Mouse (Mus musculus): Measurements from ENCODE around the gene Cep131. TPM values are rescaled to one million over a fixed set of nuclear protein-coding genes. Genes with fewer than 3 reads are reported as not detected.
A peak's percentile ranks its signal among the peaks of the same experiment; 100 is the strongest.

The Cep131 gene
- polyA plus RNA-seq, 1 experiment from 2014 or later, result 12.0 TPM

- Histone ChIP-seq H3K27me3 (replicated peaks; ENCODE audit: control insufficient read depth, insufficient read depth, low read length) (no peaks in the 10 kb centered on the region), H3K36me3 (ENCODE audit: control insufficient read depth, insufficient read depth, low read length) (no peaks in the 10 kb centered on the region), H3K9ac (ENCODE audit: low read depth, low read length) (no peak overlapping the region), H3K4me3 (ENCODE audit: low read length) (no peak overlapping the region), H3K9me3 (ENCODE audit: control insufficient read depth, low read length) (no peaks in the 10 kb centered on the region), H3K4me2 (ENCODE audit: low read depth, low read length) (no peak overlapping the region), H3K4me1 (ENCODE audit: control insufficient read depth, insufficient read depth, low read length) (no peaks in the 10 kb centered on the region), H3K27ac (ENCODE audit: low read length) (no peak overlapping the region)
- 94% methylated on average over 16 of the region's 16 CpGs for WGBS
- ATAC-seq, result no peak
Observed at GRCm38 (mm10) chr11:120021367-120021766, 65.3 kb downstream of the Cep131 start.

GRCm38 (mm10) chr11:120019542-120020440 lies 66.8 kb downstream of the Cep131 start:
- H3K36me3 ChIP-seq (ENCODE audit: control insufficient read depth, insufficient read depth, low read length), result no peaks in the 10 kb centered on the region
- no peaks in the 10 kb centered on the region for H3K9me3 ChIP-seq (ENCODE audit: control insufficient read depth, low read length)
- no peak overlapping the region for H3K27ac ChIP-seq (ENCODE audit: low read length)
- no peak overlapping the region for H3K4me2 ChIP-seq (ENCODE audit: low read depth, low read length)
- no peak for ATAC-seq
- H3K27me3 ChIP-seq (replicated peaks; ENCODE audit: control insufficient read depth, insufficient read depth, low read length), result no peaks in the 10 kb centered on the region
- no peak overlapping the region for H3K9ac ChIP-seq (ENCODE audit: low read depth, low read length)
- WGBS, result 65% methylated on average over 23 of the region's 23 CpGs
- H3K4me3 ChIP-seq (ENCODE audit: low read length), result no peak overlapping the region
- no peaks in the 10 kb centered on the region for H3K4me1 ChIP-seq (ENCODE audit: control insufficient read depth, insufficient read depth, low read length)

GRCm38 (mm10) chr11:120017011-120017410 lies 69.6 kb downstream of the Cep131 start:
- H3K27ac ChIP-seq (ENCODE audit: low read length), result no peak overlapping the region
- H3K4me2 ChIP-seq (ENCODE audit: low read depth, low read length), result no peak overlapping the region
- no peak overlapping the region for H3K4me3 ChIP-seq (ENCODE audit: low read length)
- no peaks in the 10 kb centered on the region for H3K9me3 ChIP-seq (ENCODE audit: control insufficient read depth, low read length)
- H3K36me3 ChIP-seq (ENCODE audit: control insufficient read depth, insufficient read depth, low read length), result no peaks in the 10 kb centered on the region
- 86% methylated on average over 8 of the region's 8 CpGs for WGBS
- no peaks in the 10 kb centered on the region for H3K27me3 ChIP-seq (replicated peaks; ENCODE audit: control insufficient read depth, insufficient read depth, low read length)
- ATAC-seq, result no peak
- no peak overlapping the region for H3K9ac ChIP-seq (ENCODE audit: low read depth, low read length)
- H3K4me1 ChIP-seq (ENCODE audit: control insufficient read depth, insufficient read depth, low read length), result peaks cover 5% of the 10 kb centered on the region

- Histone ChIP-seq H3K27ac (ENCODE audit: low read length) (no peak overlapping the region), H3K4me2 (ENCODE audit: low read depth, low read length) (no peak overlapping the region), H3K36me3 (ENCODE audit: control insufficient read depth, insufficient read depth, low read length) (no peaks in the 10 kb centered on the region), H3K9me3 (ENCODE audit: control insufficient read depth, low read length) (no peaks in the 10 kb centered on the region), H3K4me1 (ENCODE audit: control insufficient read depth, insufficient read depth, low read length) (peaks cover 7% of the 10 kb centered on the region), H3K27me3 (replicated peaks; ENCODE audit: control insufficient read depth, insufficient read depth, low read length) (no peaks in the 10 kb centered on the region), H3K4me3 (ENCODE audit: low read length) (no peak overlapping the region), H3K9ac (ENCODE audit: low read depth, low read length) (no peak overlapping the region)
- WGBS, result 89% methylated on average over 4 of the region's 4 CpGs
- no peak for ATAC-seq
Observed at GRCm38 (mm10) chr11:120014758-120015157, 71.9 kb downstream of the Cep131 start.

MicroRNA genes within 50 kb of the gene (microRNA counts, 519-probe panel; counts per million panel counts)
- microRNA mmu-miR-338-3p (2,332 counts per million, percentile 55 among the panel's probes with 10 or more counts), microRNA mmu-miR-338-5p (1,695 counts per million, percentile 24 among the panel's probes with 10 or more counts)

Small RNA genes lying within 50 kb of the gene (microRNA-seq; reads per million reads assigned to microRNA genes)
- gene Gm25948 (not detected), gene Mir3065 (not detected), gene Mir338 (not detected)

Other genes with a start within 250 kb of the Cep131 start
- 92.2 and 94.3 TPM in 2 replicates for gene Chmp6, start 173.4 kb downstream of the Cep131 start, polyA plus RNA-seq (2015; fragmentation: Nextera tagmentation; extraction: Ambion mirVana)
- gene Baiap2, start 144.1 kb downstream of the Cep131 start, polyA plus RNA-seq (2015; fragmentation: Nextera tagmentation; extraction: Ambion mirVana), result 10.1 and 11.8 TPM in 2 replicates
- 1.7 and 2.3 TPM in 2 replicates for gene Aatk, start 39.7 kb downstream of the Cep131 start, polyA plus RNA-seq (2015; fragmentation: Nextera tagmentation; extraction: Ambion mirVana)
- gene Tepsin, start 11.9 kb upstream of the Cep131 start, polyA plus RNA-seq (2015; fragmentation: Nextera tagmentation; extraction: Ambion mirVana), result 21.1 and 22.5 TPM in 2 replicates
- 113 and 119 TPM in 2 replicates for gene Ndufaf8, start 12.1 kb upstream of the Cep131 start, polyA plus RNA-seq (2015; fragmentation: Nextera tagmentation; extraction: Ambion mirVana)
- 84.6 and 91.4 TPM in 2 replicates for gene Slc38a10, start 64.5 kb upstream of the Cep131 start, polyA plus RNA-seq (2015; fragmentation: Nextera tagmentation; extraction: Ambion mirVana)
- gene Bahcc1, start 146.1 kb upstream of the Cep131 start, polyA plus RNA-seq (2015; fragmentation: Nextera tagmentation; extraction: Ambion mirVana), result 4.9 and 5.7 TPM in 2 replicates